ENCODE assay signal across 10 mouse cellular contexts in the genomic region with DNA sequence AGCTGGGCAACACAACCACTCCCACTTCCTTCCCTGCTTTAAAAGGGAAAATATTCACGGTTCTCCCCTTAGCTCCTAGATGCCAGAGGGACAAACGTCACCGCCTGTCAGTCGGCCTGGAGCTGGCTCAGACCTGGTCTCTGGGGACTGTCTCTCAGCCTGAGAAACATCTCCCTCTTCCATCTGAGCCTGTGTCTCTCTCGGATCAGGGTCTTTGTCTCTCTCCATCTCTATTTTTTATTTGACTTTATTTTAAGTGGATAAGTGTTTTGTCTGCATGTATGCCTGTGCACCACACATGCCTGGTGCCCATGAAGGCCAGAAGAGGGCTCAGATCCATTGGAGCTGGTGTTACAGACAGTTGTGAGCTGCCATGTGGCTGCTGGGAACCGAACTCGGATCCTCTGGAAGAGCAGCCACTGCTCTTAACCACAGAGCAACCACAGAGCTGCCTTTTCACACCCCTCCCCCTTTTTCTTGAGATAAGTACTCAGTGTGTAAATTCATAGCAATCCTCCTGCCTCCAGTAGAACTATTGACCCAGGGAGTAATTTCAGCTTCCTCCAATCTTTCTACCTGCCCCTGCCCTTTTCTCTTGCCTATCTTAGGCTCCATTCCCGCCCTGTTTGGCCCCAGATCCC. TPM values are rescaled to one million over a fixed set of nuclear protein-coding genes. Genes with fewer than 3 reads are reported as not detected.
DNase-seq lines count a peak whose midpoint lies in the region; ATAC-seq and TF ChIP-seq lines count a peak whose summit lies in the region.
"Had no signal": no experiment of that assay in that cellular context is flagged by ENCODE, and none has a peak within 500 bp of the region (broad histone marks: within the 10 kb centered on the region; RNA-seq: fewer than 3 reads in every experiment).

No protein-coding gene starts in this region.

- H3K4me2 ChIP-seq in intestine, embryonic 16.5 days (ENCODE audit: low read depth, low read length), result peak overlapping the region; percentile 80

- H3K36me3 ChIP-seq in E14TG2a.4 (ENCODE audit: insufficient read depth, low read length), result peaks cover 15% of the 10 kb centered on the region
- no peaks in the 10 kb centered on the region for H3K36me3 ChIP-seq in intestine, embryonic 16.5 days (ENCODE audit: control insufficient read depth, insufficient read depth, low read length)

- TF ChIP-seq CTCF in E14TG2a.4 (conservative IDR thresholded peaks at IDR 0.05; ENCODE audit: low read length), result no peak

- H3K27ac ChIP-seq in intestine, embryonic 16.5 days (ENCODE audit: low read length), result peak overlapping the region; percentile 69

- peak; percentile 62 for DNase-seq in cerebellum, adult 8-10 months
- no peak for DNase-seq in cerebellum, postnatal 14 days
- peak; percentile 98 for DNase-seq in heart, adult 11 months
- no peak for DNase-seq in right cerebral cortex, postnatal 25 days
- DNase-seq in natural killer cell, adult 2 months (ENCODE audit: low spot score in 2 of 2), result no peak

- no peaks in the 10 kb centered on the region; the same call in 1 of the 2 replicates for H3K27me3 ChIP-seq in E14TG2a.4 (ENCODE audit: insufficient read depth, low read length)
- no peaks in the 10 kb centered on the region for H3K27me3 ChIP-seq in intestine, embryonic 16.5 days (replicated peaks; ENCODE audit: control insufficient read depth, insufficient read depth, low read length)

- H3K9ac ChIP-seq in intestine, embryonic 16.5 days (ENCODE audit: low read depth, low read length), result peak overlapping the region; percentile 50

- no peak for ATAC-seq in intestine, embryonic 16.5 days
- no peak for ATAC-seq in monocyte, adult 5-6 weeks (replicated peaks; ENCODE audit: insufficient number of reproducible peaks, low FRiP score, low TSS enrichment, poor library complexity, severe bottlenecking)

- peaks cover 76% of the 10 kb centered on the region for H3K4me1 ChIP-seq in E14TG2a.4 (replicated peaks; ENCODE audit: low read depth, low read length)
- peaks cover 32% of the 10 kb centered on the region for H3K4me1 ChIP-seq in intestine, embryonic 16.5 days (ENCODE audit: control insufficient read depth, insufficient read depth, low read length)

- peaks cover 4% of the 10 kb centered on the region for H3K9me3 ChIP-seq in E14TG2a.4 (ENCODE audit: low read length)
- H3K9me3 ChIP-seq in intestine, embryonic 16.5 days (ENCODE audit: control insufficient read depth, low read length), result no peaks in the 10 kb centered on the region

- 25% methylated on average over 8 of the region's 8 CpGs for WGBS in intestine, embryonic 16.5 days

- H3K4me3 ChIP-seq in E14TG2a.4 (replicated peaks; ENCODE audit: low read length), result peak overlapping the region; percentile 70
- H3K4me3 ChIP-seq in intestine, embryonic 16.5 days (ENCODE audit: low read length), result peak overlapping the region; percentile 16; the same call in 1 of the 2 replicates
- H3K4me3 ChIP-seq: erythroblast, embryonic 14.5 days had no signal

RNA-seq across cellular contexts. Expression of a gene that starts 3.5 kb away (rescaled TPM):
- 40.8 and 45.2 TPM in 2 replicates for polyA plus RNA-seq in intestine, embryonic 16.5 days (2015; fragmentation: Nextera tagmentation; extraction: Ambion mirVana)
- not detected in 3 replicates for total RNA-seq in monocyte, adult 5-6 weeks (2017)

RNA-seq across cellular contexts. Expression of a gene that starts 10.9 kb away (rescaled TPM):
- polyA plus RNA-seq in intestine, embryonic 16.5 days (2015; fragmentation: Nextera tagmentation; extraction: Ambion mirVana), result 626 and 672 TPM in 2 replicates
- total RNA-seq in monocyte, adult 5-6 weeks (2017), result 2.6 to 4.4 TPM (median 4.2 TPM) in 3 replicates
- polyA plus RNA-seq: C2C12 had no signal

RNA-seq across cellular contexts. Expression of a gene that starts 11.2 kb away (rescaled TPM):
- 6.2 and 6.8 TPM in 2 replicates for polyA plus RNA-seq in intestine, embryonic 16.5 days (2015; fragmentation: Nextera tagmentation; extraction: Ambion mirVana)
- not detected in 3 replicates for total RNA-seq in monocyte, adult 5-6 weeks (2017)

RNA-seq across cellular contexts. Expression of a gene that starts 44.3 kb away (rescaled TPM):
- polyA plus RNA-seq in intestine, embryonic 16.5 days (2015; fragmentation: Nextera tagmentation; extraction: Ambion mirVana), result 261 and 264 TPM in 2 replicates
- 0.29 to 3.4 TPM in 2 of 3 replicates, not detected in the other for total RNA-seq in monocyte, adult 5-6 weeks (2017)
- polyA plus RNA-seq: erythroblast, embryonic 14.5 days had no signal

RNA-seq across cellular contexts. Expression of a gene that starts 54.4 kb away (rescaled TPM):
- 83.1 and 83.7 TPM in 2 replicates for polyA plus RNA-seq in intestine, embryonic 16.5 days (2015; fragmentation: Nextera tagmentation; extraction: Ambion mirVana)
- total RNA-seq in monocyte, adult 5-6 weeks (2017), result 3.8 to 11.1 TPM (median 9.8 TPM) in 3 replicates

Comparison
In these comparisons a context has a peak if more than half of its experiments do, and no peak if none do; other contexts are left out.
1. DNase-seq: peak in cerebellum, adult 8-10 months (single experiment) and heart, adult 11 months (single experiment); none in cerebellum, postnatal 14 days (0 of 2), right cerebral cortex, postnatal 25 days (single experiment) and natural killer cell, adult 2 months (0 of 2).